Mouse (Mus musculus): ENCODE data around the gene Igfbp2.

GRCm38 (mm10) chr1:72874287-72875211 is 50.2 kb downstream of the Igfbp2 start, which contains the start of gene Igfbp5:
- TF ChIP-seq TAL1 (IDR thresholded peaks at IDR 0.05; ENCODE audit: low read length) (no peak), GATA1 (IDR thresholded peaks at IDR 0.05; ENCODE audit: low read length) (no peak)

Measured in erythroblast, embryonic 14.5 days (primary cell).